Mouse (Mus musculus) kidney, postnatal 25 days (tissue): ENCODE measurements around the gene Arhgef10l.

Source experiments
- DNase-seq, 2 experiments: peaks; one replicate each; pipeline ENCODE4 v3.0.0; 2021; ENCODE audit warnings: mixed read lengths in 2 of 2

Arhgef10l gene

DNA sequence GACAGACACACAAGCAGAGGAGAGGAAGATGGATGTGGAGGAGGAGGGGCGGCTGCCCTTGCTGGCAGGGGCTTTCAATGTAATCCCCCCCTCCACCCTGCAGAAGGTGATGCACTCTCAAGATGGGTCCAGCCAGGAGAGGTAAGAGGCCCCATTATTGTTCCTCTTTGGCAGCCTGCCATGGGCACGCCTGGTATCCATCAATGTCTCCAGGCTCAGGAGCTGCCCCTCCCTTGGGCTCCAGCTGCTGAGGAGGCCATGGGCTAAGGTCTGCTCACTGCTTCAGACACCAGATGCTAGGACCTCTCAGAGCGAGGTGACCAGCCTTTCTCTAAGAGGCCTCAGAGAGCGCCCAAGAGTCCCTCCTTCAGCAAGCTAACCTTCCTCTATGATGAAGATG lies 152.0 kb downstream of the Arhgef10l start:
- DNase-seq, result no peak

DNA sequence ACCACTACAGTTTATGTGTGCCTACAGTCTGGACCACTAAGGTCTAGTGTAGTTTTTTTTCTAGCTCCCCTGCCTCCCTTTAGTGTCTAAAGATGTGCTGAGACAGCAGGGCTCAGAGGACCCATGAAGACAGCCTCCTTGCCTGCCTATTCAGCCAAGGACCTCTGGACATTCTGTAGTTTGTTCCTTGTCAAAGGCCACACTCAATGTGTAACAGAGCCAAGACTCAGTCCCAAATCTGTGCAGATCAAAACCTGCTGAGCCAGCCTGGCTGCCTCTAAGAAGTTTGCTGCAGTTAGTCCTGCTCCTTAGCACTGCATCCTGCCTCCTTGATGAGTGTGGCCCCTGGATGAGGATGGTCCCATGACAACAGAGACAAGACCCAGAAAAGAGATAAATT lies 156.0 kb downstream of the Arhgef10l start:
- peak in 1 of 2 experiments; percentile 45 for DNase-seq

DNA sequence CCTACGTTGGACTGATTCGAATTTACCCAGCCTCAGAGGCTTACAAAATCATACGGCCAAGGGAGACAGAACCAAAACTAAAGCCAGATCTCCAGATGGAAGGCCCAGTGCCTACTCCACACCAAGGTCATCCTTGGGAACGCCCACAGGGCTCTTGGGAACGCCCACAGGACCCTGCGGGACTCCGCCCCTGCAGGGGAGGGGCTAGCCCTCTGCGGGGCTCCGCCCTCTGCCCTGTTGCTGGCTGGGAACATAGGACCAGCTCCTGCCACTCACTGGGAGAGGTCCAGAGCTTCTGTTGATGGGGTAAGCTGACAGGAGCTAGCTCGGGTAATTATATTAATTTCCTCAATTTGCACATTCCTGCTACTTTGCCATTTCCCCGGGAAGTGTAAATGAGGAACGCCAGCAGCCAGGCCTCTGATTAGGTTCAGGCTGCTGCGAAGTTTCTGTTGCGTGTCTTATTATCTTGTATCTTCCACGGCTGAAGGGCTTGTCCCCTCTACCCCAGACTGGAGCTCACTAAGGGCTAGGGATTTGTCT lies 158.6 kb downstream of the Arhgef10l start:
- no peak for DNase-seq

DNA sequence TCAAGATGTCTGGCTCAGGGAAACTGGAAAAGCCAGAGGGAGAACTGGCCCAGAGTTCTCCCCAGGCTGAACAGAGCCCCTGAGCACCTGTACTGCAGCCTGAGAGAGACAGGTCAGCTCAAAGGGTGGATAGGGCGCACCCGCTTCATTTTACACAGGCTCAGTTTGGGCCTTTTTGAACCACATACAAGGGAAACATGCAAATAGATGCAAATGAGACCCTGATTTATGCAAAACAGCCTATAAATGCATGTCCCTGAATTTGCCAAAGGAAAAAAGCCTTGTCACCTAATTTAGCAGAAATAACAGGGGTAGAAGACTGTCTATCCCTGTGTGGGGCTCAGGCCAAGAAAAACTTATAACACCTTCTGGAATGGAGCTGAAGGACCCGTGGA lies 160.2 kb downstream of the Arhgef10l start:
- no peak for DNase-seq

DNA sequence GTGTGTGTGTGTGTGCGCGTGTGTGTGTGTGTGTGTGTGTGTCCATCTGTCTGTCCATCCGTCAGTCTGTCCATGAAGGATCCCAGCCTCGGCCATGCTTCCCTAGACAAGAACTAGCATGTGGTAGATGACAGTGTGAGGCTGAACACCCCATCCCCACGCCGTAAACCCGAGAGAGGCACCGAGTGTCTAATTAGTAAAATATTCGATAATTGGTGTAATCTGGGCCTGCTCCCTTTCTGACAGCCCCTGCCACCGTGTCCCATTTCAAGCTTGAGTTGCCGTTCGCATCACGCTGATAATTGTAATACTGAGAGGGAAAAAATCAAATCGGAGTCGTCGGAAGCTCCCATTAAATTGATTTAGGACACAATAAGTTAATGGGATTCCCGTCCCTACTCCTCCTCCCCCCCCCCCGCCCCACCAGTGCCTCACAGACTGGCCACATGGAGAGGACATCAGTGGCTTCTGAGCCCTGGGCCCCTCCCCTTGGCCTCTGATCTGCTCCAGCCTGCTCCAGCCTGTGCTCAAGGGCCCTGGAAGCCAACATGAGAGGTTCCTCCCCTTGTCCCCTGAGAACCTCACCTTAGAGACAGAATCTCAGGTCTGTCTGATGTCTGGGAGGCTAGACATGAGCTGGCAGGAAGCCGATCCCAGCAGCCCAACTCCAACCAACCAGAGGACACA lies 160.7 kb downstream of the Arhgef10l start:
- DNase-seq, result no peak

DNA sequence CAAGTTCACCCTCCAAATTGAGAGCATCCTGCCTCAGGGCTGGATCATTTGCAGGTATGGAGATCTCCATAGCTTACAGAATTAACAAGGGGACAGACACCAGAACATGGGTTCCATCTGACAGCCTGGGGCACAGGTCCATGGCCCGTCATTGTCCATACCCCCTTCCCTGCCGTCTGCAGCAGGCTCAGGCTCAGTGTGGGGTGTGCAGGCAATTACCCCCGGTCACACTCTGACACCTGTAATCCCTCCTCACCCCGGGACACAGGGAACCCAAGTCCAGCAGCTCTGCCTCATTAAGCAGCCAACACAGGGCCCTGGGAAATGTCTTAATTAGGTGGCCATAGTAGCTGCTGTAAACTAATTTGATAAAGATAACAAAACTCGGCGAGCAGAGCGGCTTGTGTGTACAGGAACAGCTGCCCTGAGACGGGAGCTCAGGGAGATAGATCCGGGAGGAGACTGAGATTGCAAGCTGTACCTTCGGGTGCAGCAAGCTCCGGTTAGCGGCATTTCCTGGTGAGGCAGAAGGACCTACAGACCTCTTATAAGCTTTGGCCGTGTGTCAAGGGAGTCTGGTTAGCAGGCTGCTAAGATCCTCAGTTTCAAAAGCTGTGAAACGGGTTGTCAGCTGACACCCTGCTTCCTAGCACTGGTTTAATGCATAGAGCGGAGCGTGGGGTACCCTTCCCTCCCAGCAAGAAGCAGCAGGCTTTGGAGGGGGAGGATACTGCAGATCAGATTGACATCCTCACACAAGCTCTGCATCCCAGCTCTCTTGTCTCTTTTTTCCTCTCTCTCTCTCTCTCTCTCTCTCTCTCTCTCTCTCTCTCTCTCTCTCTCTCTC lies 161.5 kb downstream of the Arhgef10l start:
- DNase-seq, result no peak

DNA sequence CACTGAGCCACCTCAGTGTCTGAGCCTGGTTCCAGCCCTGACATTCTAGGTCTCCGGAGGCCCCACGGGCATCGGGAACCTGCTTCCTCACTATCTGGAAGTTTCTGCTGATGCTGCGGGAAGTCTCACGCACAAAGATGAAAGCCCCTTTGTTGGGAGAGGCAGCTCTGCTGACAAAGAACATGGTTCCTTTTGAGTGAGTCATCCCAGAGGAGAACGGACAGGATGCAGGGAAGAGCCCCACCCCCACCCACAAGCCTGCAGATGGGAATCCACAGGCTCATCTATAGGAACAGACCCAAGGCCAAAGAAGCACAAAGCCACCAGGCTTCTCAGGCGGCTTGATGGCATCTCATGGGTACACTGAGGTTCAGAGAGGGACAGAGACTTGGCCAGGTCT lies 165.0 kb downstream of the Arhgef10l start:
- no peak for DNase-seq

DNA sequence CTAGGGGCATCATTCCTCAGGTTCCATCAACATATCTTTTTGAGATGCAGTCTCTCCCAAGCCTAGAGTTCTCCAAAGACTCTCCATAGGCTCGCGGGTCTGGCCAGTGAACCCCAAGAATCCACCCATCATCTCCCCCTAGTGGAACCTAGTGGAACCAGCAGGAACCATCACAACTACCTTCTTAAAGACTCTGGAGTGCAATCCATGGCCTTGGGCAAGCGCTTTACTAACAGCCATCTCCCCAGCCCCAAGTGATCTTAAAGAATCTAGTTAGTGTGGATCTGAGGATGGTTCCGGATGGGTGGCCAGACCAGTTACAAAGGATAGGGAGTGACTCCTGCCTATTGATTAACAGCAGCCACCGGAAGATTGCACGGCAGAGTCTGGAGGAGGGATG lies 166.2 kb downstream of the Arhgef10l start:
- no peak for DNase-seq

DNA sequence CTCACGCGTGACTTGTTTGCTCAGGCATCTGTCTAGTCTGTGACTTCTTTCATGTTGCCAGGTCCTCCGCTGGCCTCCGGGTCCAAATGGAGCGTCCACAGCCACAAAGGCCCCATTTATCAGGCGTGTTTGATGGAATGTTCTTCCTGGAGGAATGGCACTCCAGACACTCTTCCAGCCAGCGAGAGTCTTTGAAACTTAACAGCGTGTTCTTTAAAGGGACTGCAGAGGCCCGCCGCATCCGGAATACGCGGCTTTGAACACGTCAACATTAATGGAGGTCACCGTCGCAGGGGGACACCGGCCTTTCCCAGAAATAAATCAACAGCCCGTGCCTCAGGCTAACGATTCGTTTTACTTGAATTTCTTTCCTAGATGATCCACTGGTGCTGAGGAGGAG lies 168.6 kb downstream of the Arhgef10l start:
- no peak for DNase-seq

DNA sequence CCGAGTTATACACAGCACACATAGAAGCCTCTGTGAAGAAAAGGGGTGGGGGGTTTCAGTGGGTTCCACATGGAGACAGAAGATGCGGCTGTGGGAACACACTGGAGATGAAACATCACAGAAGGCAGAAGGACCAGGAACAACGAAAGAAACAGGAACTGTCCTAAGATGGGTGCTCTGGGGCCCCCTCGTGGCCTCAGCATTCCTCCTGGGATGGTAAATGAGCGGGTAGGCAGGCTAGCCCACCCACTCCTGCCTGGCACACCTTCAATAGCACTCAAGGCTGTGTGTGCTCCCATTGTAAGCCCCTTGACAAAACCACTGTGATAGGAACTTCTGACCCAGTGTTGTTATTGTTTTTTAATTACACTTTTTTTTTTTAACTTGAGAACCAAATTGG lies 174.3 kb downstream of the Arhgef10l start:
- DNase-seq, result no peak

DNA sequence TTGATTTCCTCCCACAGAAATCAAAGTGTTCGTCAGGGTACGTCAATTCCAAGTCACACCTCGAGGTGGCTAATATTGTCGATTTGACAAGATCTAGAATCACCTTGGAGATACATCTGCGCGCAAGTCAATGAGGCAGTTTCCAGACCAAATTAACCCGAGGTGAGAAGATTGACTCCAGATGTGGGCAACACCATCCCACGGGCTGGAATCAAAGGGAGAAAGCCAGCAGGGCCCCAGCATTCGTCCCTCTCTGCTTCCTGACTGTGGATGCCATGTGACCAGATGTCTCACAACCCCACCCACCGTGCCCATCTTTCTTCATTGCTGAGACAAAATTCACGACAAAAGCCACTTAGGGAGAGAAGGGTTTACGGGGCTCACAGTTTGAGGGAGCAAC lies 180.4 kb downstream of the Arhgef10l start:
- DNase-seq, result no peak

DNA sequence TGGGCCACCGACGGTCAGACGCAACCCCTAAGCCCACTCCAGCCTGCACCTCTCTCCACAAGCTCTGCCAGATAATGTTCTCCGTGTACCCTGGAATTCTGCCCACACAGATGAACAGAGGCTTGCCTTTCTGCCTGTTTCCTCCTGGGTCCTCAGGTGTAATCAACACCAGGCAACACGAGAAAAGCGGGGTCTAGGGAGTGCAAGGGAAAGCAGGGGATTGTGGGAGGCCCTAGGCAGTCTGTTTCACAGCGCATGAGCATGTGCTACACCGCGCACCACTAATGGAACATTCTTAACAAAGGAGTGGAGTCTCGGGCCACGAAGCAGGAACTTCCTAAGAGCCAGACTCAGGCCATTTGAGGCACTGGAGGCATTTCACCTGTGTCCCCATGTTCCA lies 182.7 kb downstream of the Arhgef10l start:
- no peak for DNase-seq

DNA sequence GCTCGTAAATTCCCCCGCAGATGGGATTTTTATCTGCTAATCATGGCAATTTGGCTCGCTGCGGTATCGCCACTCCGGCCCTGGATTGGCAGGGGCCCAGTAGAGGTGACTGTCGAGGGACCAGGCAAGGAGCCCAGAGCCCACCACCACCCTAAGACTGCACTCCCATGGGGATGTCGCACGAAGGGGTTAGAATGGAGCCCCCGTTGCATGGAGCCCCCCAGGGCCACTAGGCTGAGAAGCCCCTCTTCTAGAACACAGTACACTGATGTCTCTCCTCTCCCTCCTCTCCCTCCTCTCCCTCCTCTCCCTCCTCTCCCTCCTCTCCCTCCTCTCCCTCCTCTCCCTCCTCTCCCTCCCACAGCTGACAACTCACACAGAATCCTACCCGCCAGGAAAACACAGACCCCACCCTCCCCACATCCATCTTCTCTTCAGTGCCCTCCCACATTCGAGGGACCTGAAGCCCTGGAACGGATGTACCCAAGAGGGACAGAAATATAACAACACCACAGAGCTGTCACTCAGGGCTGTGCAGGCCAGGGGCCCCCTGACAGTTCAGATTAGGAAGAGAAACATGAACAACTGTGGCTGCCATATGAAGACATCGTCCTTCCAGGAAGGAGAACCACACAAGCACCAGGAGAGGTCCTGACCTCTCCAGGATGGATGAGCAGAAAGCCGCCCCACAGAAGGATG lies 185.3 kb downstream of the Arhgef10l start:
- DNase-seq, result no peak

DNA sequence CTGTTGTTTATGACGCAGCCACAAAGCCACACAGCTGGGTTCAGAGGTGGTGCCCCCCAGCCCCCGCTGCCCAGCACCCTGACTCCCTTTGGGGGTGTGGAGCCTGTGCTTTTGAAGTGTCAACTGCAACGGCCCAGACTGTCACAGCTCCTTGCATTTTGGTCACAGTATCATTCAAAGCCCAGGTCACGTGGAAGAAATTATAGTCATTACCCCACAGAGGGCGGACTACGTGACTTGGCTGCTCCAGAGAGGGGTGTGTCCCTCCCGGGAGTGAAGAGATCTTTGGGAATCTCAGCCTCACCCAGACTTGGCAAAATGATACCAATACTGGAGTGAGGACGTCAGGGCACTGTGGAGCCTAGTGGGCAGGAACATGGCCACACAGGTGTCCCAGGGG lies 190.6 kb downstream of the Arhgef10l start:
- no peak for DNase-seq

DNA sequence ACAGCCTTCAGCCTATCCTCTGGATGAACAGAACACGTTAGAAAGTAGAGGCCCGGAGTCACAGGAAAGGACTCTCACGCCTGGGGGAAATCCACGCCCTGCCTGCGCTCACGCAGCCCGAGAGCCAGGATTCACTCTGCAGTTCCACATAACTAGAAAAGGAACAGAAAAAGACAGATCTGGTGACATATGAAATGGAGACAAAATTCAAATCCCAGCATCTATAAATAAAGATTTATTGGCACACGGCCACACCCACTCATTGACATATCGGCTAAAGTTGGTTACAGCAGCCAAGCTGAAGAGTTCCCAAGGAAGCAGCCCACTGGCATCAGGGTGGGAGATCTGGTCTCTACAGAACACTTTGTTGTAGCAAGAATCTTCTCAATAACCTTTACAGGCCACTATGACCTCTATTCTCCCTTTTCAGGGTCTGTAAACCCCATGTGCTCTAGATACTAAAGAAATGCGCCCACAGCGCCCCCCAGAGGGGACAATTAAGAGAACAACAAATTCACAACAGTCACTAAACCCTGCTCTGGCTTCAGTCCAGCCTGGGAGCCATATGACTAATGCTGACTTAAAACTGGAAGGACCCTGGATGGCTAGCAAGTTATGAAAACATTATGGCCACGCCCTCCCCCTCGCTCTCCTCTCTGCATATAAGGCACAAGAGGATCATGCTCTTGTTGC lies 195.9 kb downstream of the Arhgef10l start:
- peak in 1 of 2 experiments; percentile 4 for DNase-seq

DNA sequence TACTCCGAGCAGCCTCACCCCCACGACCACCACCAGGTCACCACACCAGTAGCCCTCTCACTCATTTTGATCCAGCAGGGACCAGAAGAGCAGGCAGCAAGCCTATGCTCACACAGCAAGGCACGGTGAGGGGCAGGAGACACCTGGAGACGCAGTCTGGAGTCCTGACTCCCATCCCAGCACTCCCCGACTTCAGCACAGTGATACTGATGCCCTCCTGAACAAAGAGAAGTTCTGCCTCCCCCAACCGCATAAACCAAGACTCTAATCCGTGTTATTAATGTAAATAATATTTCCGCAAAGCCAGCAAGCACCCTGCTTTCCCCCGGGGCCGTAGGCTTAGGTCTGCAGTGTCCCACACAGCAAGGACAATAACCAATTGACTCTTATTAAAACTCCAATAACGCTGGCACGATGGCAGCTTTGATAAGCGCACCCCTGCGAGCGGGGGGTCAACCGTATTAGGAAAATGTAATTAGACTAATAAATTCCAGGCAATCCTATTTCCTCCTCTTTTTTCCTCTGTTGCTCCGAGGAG lies 198.5 kb downstream of the Arhgef10l start:
- no peak for DNase-seq
